In the genomic region with DNA sequence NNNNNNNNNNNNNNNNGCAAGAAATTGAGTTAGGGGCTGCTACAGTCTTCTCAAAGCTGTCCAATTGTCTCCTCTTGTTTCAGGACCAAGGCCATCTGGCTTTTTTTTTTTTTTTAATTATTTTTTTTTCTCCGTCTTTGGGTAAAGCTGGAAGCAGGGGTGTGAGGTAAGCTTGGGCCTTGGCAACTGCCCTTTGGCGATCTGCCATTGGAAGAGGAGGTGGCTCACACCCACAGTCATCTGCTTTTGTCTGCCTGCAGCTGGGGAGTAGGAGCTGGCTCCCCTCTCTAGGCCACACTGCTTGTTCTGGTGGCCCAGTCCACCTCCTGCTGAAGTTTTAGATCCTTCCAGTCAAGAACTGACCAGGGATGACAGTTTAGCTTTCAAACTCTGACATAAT, we compare ENCODE assay signal across 8 mouse cellular contexts. TPM values are rescaled to one million over a fixed set of nuclear protein-coding genes. Genes with fewer than 3 reads are reported as not detected.
DNase-seq lines count a peak whose midpoint lies in the region.

No protein-coding gene starts in this region.

- peak; percentile 67 to 79 for DNase-seq in cerebellum, postnatal 14 days
- no peak for DNase-seq in cerebellum, adult 9-11 months
- peak; percentile 51 for DNase-seq in layer of hippocampus, adult 9-11 months
- no peak for DNase-seq in layer of hippocampus, adult 9-10 months (ENCODE audit: low spot score)
- DNase-seq in Muller cell, postnatal 12 days (ENCODE audit: inconsistent ontology term) = peak; percentile 65
- peak; percentile 24 for DNase-seq in gastrocnemius, postnatal 14 days
- no peak for DNase-seq in embryo, embryonic 10.5 days (ENCODE audit: low spot score)
- no peak for DNase-seq in thymus, postnatal 36 days

- intact Hi-C loops in gastrocnemius, postnatal 14 days (cut with DNase I; ENCODE audit: low total_unique reads) = no loop called here

RNA-seq across cellular contexts. Expression of a gene that starts 34.3 kb away (rescaled TPM):
- 1 to 10 TPM; 8.5 to 8.9 TPM for total RNA-seq in gastrocnemius, postnatal 14 days (2021)

Comparison
In these comparisons a context has a peak if more than half of its experiments do, and no peak if none do; other contexts are left out.
1. DNase-seq: peak in cerebellum, postnatal 14 days (2 of 2), layer of hippocampus, adult 9-11 months (single experiment), Muller cell, postnatal 12 days (single experiment) and gastrocnemius, postnatal 14 days (single experiment); none in cerebellum, adult 9-11 months (single experiment), layer of hippocampus, adult 9-10 months (single experiment), embryo, embryonic 10.5 days (single experiment) and thymus, postnatal 36 days (0 of 2).